Mouse (Mus musculus) right cerebral cortex, postnatal 10 days (tissue): ENCODE data around the gene Lmo4.

Experiments used
- DNase-seq, 2 experiments: peaks; one replicate each; pipeline ENCODE4 v3.0.0; 2021; ENCODE audit warnings: low spot score in 2 of 2

Gene Lmo4

GRCm38 (mm10) chr3:144204413-144205311 lies at the start of gene Lmo4:
TSS of gene Lmo4 (minus strand) at chr3:144205220.
- peak; percentile 91 for DNase-seq

GRCm38 (mm10) chr3:144254281-144254680 lies 49.3 kb upstream of the Lmo4 start:
- no peak for DNase-seq

- DNase-seq, result no peak
Measured at GRCm38 (mm10) chr3:144253018-144253417, 48.0 kb upstream of the Lmo4 start.

- DNase-seq, result no peak
Measured at GRCm38 (mm10) chr3:144252109-144252508, 47.1 kb upstream of the Lmo4 start.

- peak; percentile 81 to 89 for DNase-seq
Measured at GRCm38 (mm10) chr3:144242025-144242673, 37.1 kb upstream of the Lmo4 start.

- no peak for DNase-seq
Measured at GRCm38 (mm10) chr3:144241161-144241560, 36.1 kb upstream of the Lmo4 start.

- DNase-seq, result no peak
Measured at GRCm38 (mm10) chr3:144238482-144238881, 33.5 kb upstream of the Lmo4 start.

GRCm38 (mm10) chr3:144232347-144233008 lies 27.5 kb upstream of the Lmo4 start:
- DNase-seq, result no peak

GRCm38 (mm10) chr3:144231931-144232330 lies 26.9 kb upstream of the Lmo4 start:
- DNase-seq, result no peak

GRCm38 (mm10) chr3:144231419-144231818 lies 26.4 kb upstream of the Lmo4 start:
- DNase-seq, result no peak

- DNase-seq, result no peak
Measured at GRCm38 (mm10) chr3:144230016-144230415, 25.0 kb upstream of the Lmo4 start.

- no peak for DNase-seq
Measured at GRCm38 (mm10) chr3:144229312-144229711, 24.3 kb upstream of the Lmo4 start.

GRCm38 (mm10) chr3:144225456-144226240 lies 20.6 kb upstream of the Lmo4 start:
- DNase-seq, result no peak

GRCm38 (mm10) chr3:144224594-144224993 lies 19.6 kb upstream of the Lmo4 start:
- no peak for DNase-seq

- DNase-seq, result no peak
Measured at GRCm38 (mm10) chr3:144223377-144224105, 18.5 kb upstream of the Lmo4 start.

- DNase-seq, result peak in 1 of 2 experiments; percentile 14
Measured at GRCm38 (mm10) chr3:144222381-144222780, 17.4 kb upstream of the Lmo4 start.

- DNase-seq, result peak in 1 of 2 experiments; percentile 73
Measured at GRCm38 (mm10) chr3:144207498-144207897, 2.5 kb upstream of the Lmo4 start.

- DNase-seq, result no peak
Measured at GRCm38 (mm10) chr3:144206942-144207341, 1.9 kb upstream of the Lmo4 start.

- no peak for DNase-seq
Measured at GRCm38 (mm10) chr3:144206261-144206660, 1.2 kb upstream of the Lmo4 start.

- DNase-seq, result peak; percentile 97 to 98
Measured at GRCm38 (mm10) chr3:144205351-144206153, 532 bp upstream of the Lmo4 start.
